Mouse (Mus musculus): ENCODE measurements around the gene Nrgn.

The Nrgn gene

GRCm38 (mm10) chr9:37530031-37530887 lies 22.4 kb downstream of the Nrgn start:
- peak; percentile 90 for DNase-seq (ENCODE audit: low spot score)

GRCm38 (mm10) chr9:37528225-37528970 lies 24.3 kb downstream of the Nrgn start:
- DNase-seq (ENCODE audit: low spot score), result peak; percentile 76

GRCm38 (mm10) chr9:37527396-37528224 lies 25.1 kb downstream of the Nrgn start, which contains the start of gene Esam:
Esam (plus strand) TSS chr9:37528078.
- DNase-seq (ENCODE audit: low spot score), result peak; percentile 92

GRCm38 (mm10) chr9:37526443-37527395 lies 26.0 kb downstream of the Nrgn start:
- peak; percentile 84 for DNase-seq (ENCODE audit: low spot score)

- DNase-seq (ENCODE audit: low spot score), result no peak
Observed at GRCm38 (mm10) chr9:37525461-37525860, 27.2 kb downstream of the Nrgn start.

GRCm38 (mm10) chr9:37519995-37520394 lies 32.7 kb downstream of the Nrgn start:
- no peak for DNase-seq (ENCODE audit: low spot score)

- DNase-seq (ENCODE audit: low spot score), result no peak
Observed at GRCm38 (mm10) chr9:37518991-37519390, 33.7 kb downstream of the Nrgn start.

GRCm38 (mm10) chr9:37517467-37517866 lies 35.2 kb downstream of the Nrgn start:
- no peak for DNase-seq (ENCODE audit: low spot score)

- DNase-seq (ENCODE audit: low spot score), result no peak
Observed at GRCm38 (mm10) chr9:37514456-37514855, 38.2 kb downstream of the Nrgn start.

- DNase-seq (ENCODE audit: low spot score), result no peak
Observed at GRCm38 (mm10) chr9:37512097-37512496, 40.6 kb downstream of the Nrgn start.

- no peak for DNase-seq (ENCODE audit: low spot score)
Observed at GRCm38 (mm10) chr9:37506023-37506422, 46.7 kb downstream of the Nrgn start.

- no peak for DNase-seq (ENCODE audit: low spot score)
Observed at GRCm38 (mm10) chr9:37504348-37504747, 48.4 kb downstream of the Nrgn start.

- DNase-seq (ENCODE audit: low spot score), result no peak
Observed at GRCm38 (mm10) chr9:37501170-37501569, 51.5 kb downstream of the Nrgn start.

- no peak for DNase-seq (ENCODE audit: low spot score)
Observed at GRCm38 (mm10) chr9:37500201-37500600, 52.5 kb downstream of the Nrgn start.

GRCm38 (mm10) chr9:37496325-37496724 lies 56.4 kb downstream of the Nrgn start:
- DNase-seq (ENCODE audit: low spot score), result no peak

- peak; percentile 39 for DNase-seq (ENCODE audit: low spot score)
Observed at GRCm38 (mm10) chr9:37495761-37496160, 56.9 kb downstream of the Nrgn start.

Measured in lung, postnatal 25 days (tissue).